Mouse (Mus musculus): Measurements from ENCODE around the gene Gpatch1.

DNA sequence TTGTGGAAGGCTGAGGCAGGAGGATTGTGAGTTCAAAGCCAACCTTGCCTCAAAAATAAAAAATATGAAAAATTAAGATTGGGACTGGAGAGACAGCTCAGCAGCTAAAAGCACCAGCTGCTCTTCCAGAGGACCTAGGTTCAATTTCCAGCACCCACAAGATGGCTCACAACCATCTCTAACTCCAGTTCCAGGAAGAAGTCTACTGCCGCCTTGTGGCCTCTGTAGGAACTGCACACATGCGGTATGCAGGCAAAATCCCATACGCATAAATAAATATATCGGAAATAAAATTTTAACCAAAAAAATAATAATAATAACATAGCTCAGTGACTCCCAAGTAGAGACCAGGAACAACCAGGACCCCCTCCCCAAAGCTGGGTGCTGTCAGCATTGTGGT, 51.6 kb downstream of the Gpatch1 start:
- TF ChIP-seq POLR2A (IDR thresholded peaks at IDR 0.05; ENCODE audit: borderline replicate concordance, extremely low read depth, insufficient read depth, insufficient read length, poor library complexity, severe bottlenecking): no peak
- peak; percentile 47; the same call in 1 of the 2 replicates for TF ChIP-seq CTCF (IDR thresholded peaks at IDR 0.05; ENCODE audit: borderline replicate concordance, extremely low read depth, insufficient read depth, insufficient read length)

All from brain, embryonic 14.5 days (tissue).